Mouse (Mus musculus) A20 (cell line): ENCODE results near the gene Psen2.

Experiments used
- DNase-seq: peaks from one replicate; pipeline ENCODE4 v3.0.0-alpha.2; 2011; ENCODE audit warnings: low read depth, low spot score

Psen2 gene

DNA sequence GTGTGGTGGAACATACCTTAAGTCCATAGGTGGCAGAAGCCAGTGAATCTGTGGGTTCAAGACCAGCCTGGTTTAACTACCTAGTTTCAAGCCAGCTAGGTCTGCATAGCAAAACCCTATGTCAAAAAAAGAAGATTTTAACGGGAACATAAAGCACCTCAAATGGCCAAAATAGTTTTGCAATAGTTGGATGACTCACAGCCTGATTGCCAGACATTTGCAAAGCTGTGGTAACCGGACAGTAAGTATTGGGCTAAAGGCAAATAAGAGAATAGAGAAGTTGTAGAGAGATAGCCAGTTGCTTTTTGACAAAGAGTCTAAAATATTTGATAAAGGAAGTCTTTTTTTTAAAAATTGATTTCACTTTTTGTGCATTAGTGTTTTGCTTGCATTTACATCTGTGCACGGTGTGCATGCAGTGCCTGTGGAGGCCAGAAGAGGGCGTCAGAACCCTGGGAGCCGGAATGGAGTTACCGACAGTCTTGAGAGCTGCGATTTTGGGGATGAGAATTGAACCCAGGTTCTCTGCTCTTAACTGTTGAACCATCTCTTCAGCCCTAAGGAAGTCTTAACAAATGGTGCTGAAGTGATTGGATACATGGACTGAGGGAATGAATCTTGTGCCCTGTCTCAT lies at the start of gene Psen2:
TSS of gene Psen2 (minus strand) at position 75 of the 634 bp plus-strand sequence.
- DNase-seq: peak; percentile 83

DNA sequence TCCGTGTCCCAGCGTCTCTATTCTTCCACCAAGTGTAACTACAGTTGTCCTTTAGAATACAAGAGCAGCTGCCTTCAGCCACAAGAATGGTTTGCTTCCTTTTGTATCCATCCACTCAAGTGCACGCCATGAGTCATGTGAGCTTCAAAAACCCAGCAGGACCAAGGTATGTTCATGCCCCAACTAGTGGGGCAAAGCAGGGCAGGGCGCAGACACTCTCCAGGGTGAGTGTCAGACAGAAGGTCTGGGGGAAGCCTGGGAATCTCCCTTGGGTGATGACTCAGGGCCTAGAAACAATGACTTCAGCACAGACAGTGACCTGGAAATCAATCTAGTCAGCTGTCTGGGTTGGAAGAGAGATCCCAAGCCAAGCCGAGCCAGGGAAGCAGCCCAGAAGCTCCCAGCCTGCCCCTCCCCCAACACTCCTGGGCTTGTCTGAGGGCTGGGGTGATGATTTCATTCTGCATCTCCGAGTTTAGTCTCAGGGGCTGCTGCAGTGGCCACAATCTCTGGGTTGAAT lies 49.6 kb upstream of the Psen2 start:
- DNase-seq: no peak

DNA sequence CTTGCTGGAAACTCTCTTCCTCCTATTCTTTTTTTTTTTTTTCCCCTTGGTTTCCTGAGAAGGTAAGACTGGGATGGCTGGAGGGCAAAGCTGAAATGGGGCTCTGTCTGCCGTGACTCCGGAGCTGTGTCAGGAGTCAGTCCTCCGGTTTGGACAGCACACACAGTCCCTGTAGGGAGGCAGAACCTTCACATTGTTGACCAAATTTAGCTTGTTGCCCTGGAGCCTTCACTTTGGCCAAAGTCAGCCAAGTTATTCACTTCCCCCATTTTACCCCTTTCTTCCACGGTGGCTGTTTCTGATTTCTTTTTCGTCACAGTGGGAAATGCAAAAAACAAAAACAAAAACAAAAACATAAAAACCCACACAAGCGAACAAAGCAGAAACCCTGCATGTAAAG lies 49.0 kb upstream of the Psen2 start:
- DNase-seq: no peak

DNA sequence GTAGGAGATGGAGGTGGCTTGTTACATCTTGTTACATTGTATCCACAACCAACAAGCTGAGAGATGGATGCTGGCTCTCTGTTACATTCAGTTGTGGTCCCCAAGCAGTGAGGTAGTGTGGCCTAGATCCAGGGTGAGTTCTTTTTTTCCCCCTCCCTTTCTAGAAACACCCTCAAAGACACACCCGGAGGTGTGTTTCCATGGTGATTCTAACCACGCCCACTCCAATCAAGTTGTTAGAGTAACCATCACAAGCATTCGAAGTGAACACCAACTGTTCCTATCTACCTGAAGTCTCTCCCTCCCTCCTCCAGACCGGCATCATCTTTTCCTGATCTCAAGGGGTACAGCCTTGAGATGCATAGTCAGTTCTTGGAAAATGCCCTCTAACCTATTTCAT lies 45.7 kb upstream of the Psen2 start:
- no peak for DNase-seq

DNA sequence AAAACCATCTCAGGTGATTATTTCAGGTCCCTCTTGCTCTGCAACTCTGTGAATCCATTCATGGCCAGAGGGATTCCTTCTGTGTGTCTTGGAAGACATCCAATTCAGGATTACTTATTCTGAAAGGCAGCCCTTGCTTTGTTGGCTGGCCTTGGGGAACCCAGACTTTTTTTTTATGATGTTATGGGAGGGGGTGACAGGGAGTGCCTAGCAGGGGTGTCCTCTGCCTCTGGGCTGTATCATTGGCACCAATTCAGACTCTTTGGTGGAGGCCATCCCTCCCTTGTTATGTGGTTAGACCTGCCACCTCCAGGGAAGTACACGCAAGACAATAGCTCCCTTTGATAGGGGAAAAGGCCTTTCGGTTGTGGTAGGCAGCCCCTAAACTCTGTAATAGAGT lies 44.4 kb upstream of the Psen2 start:
- DNase-seq: no peak

DNA sequence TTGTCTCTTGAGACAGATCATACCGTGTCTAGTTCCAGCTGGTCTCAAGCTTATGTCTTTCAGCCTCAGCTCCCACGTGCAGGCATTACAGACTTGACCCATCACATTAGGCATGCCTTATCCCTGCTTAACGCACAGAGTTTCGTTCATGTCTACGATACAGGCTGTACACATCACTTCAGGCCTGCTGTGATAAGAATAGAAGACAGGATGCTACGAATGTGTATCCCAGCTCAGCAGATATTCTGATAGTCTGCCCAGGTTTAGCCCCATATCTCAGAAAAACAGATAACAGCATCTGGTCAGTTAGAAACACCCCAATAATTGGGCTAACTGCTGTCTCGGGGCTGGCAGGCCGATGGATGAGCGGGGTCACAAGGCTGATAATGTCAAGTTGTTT lies 43.7 kb upstream of the Psen2 start:
- DNase-seq: no peak

DNA sequence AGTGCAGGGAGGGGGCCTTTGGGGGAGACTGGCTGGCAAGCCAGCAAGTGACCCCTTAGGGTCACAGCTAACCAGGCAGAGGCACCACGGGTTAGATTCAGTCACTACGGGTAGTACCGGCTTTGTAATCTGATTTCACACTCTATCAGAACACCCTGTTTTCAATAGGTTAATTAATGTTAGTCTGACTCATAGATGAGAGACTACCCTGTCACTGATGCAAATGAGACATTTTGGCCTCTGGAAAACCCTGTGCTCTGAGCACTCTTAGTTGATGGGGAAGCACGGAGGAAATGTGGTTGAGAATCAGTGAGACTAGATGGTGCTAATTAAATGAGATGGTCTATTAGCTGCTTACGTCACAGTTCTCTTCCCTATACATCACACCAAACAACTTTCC lies 40.4 kb upstream of the Psen2 start:
- DNase-seq: no peak

DNA sequence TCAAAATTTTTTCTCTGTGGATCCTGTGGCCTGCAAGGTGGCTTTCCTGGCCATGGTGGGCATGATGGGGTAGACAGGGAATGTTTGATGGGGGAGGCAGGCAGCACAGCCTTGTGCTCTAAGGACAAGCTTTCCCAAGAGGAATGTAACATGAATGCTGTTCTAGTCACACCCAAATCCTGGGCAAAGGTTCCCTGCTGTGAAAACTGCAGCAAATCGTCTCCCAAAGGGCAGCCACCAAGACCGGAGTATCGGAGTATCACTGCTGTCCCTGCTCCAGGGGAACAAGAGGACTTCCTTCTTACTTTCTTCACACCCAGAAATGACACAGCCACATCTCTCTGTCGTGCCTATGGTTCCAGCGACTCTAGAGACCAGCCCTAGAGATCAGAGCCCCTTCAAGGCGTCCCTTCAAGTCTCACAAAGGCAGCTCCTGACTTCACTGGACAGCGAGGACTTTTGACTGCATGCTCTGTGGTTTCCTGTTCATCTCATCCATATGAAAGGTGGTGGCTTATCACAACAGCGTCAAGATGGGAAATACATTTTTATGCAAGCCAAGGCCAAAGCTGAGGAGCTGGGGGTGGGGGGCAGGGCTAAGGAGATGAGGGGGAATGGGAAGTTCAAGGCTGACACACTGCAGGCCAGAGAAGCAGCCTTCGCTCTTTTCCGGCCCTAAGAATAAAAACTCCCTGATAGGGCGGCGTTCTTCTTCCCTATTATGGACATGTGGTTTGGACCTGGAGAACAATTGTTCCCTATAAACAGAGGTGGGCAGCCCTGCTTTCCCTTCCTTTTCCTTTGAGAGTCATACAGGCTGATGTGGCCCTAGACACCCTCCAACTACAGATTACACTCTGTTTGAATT lies 39.2 kb upstream of the Psen2 start:
- DNase-seq: no peak

DNA sequence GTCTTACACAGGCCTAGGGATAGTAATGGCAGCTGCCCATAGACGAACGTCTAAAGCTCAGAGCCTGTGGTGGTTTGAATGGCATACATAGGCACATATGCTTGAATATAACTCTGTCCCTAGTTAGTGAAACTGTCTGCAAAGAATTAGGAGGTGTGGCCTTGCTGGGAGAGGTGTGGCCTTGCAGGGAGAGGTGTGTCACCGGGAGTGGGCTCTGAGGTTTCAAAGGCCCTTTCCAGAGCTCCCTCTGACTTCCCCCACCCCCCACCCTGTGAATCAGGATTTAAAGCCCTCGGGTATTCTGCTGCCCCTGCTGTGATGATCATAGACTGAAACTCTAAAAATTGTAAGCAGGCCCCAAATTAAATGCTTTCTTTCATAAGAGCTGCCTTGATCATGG lies 37.8 kb upstream of the Psen2 start:
- no peak for DNase-seq

DNA sequence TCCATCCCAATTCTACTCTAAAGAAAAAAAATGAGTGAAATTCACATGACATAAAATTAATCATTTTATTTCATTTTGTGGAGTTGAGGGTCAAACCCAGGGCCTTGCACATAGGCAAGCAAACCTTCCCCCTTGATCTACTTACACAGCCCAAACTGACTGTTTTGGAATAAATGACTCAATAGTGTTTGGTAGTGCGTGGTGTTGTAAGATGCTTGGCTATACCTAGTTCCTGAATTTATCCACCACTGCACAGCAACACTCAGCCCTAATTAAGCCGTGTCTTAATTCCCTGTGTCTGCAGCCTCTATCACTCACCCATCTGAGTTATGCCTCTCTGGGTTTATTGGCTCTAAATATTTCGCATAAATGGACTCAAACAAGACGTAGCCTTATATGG lies 37.1 kb upstream of the Psen2 start:
- DNase-seq: peak; percentile 21

DNA sequence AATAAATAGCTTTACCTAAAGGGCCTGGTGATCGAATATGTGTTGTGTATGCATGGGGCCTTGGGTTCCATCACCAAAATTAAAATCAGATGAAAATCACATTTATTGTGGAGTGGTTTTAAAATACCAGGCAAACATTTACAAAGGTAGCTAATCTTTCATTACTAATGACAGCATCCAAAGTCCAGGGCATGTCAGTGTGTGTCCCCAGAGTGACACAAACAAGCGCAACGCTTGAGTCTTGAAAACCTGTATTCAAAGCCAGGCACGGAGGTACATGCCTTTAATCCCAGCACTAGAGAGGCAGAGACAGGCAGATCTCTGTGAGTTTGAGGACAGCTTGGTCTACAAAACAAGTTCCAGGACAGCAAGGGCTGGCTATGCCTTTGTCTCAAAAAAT lies 36.5 kb upstream of the Psen2 start:
- no peak for DNase-seq

DNA sequence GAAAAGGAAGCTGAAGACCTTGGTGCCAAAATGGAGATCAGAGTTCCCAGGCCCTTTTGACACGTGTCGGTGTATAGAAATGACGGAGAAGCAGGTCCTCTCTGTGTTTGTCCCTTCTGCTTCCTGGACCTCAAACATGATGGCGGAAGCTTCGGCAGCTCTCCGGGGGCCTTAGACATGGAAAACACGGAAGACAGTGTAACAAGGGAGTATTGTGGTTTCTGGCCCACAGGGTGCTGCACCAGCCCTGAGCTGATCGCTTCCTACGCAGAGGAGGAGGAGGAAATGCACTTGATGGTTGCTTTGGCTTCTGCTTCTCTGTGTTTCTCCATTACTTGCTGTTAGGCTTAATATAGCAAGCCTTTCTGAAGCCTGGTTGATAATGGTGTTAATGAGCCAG lies 32.9 kb upstream of the Psen2 start:
- DNase-seq: no peak

DNA sequence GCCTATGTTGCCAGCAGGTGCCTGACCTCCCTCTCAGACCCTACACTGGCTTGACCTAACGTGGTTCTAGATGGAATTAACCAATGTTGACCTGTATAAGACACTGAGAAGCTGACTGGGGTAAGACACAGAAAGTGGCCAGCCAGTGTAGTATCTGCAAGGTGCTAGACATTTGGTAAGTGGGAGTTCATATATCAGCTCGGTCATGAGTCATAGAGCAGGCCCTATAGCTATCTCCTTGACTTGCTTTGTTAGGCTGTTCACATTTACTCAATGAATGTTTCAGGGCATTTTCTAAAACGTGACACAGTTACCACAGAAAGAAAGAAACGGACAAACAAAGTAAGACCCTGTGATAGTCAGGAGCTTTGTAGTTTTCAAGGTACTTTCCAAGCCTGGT lies 27.1 kb upstream of the Psen2 start:
- DNase-seq: no peak

DNA sequence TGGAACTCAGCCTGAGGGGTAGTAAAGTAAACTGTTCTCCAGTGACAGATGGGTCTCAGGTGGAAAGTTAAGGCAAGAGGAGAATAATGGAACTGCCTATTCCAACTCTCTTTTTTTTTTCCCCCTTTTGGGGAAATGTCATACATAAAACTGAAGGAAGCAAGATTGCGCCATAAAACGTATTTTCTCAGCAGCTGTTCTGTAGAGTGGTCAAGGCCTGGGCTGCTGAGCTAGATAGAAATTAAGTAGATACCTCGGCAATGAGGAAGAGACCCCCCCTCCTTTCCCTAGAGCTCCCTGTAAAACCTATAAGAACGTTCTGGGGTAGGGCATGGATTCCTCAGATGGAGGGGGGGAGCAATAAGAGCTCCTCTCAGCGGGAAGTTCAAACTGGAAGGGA lies 26.6 kb upstream of the Psen2 start:
- DNase-seq: no peak

DNA sequence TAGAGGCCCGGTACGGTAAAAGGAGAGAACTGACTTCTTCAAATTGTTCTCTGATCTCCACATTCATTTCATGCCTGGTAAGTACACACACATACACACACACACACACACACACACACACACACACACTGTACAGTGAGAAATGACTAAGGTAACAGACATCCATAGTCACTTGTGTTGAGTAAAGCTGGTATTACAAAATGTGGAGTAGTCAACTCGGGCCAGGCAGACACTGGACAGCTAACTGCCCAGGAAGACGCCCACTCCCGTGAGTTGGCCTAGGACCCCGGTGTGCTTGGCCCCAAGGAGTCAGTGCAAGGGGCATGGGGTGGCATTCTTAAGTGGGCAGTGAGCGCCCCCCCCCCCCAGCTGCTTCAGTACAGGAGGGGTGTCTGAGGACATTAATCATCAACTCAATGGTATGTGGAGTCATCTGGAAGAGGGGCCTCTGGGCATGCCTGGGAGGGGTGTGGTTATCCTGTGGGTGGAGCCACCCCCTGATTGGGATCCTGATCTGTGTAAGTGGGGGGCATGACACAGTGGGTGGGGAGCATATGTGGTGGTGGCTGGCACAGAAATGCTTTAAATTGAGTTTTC lies 25.7 kb upstream of the Psen2 start:
- DNase-seq: no peak

DNA sequence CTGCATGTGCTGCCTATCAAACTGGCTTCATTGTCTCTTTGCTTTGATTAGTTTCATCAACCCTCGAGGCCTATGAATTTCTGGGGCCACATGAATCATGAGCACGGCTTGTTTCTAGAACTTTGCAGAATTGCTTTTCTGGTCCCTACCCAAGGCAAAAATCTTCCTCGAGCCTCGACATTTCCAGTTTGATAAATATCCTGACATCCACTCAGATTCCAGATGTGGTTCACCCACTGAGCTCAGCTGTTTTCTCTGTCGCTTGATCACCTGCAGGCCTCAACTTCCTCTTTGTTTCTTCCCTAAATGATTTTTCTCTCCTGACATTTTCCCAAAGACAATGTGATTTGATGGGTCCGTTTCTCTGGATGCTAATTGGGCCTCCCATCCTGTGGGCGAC lies 25.0 kb upstream of the Psen2 start:
- DNase-seq: no peak

DNA sequence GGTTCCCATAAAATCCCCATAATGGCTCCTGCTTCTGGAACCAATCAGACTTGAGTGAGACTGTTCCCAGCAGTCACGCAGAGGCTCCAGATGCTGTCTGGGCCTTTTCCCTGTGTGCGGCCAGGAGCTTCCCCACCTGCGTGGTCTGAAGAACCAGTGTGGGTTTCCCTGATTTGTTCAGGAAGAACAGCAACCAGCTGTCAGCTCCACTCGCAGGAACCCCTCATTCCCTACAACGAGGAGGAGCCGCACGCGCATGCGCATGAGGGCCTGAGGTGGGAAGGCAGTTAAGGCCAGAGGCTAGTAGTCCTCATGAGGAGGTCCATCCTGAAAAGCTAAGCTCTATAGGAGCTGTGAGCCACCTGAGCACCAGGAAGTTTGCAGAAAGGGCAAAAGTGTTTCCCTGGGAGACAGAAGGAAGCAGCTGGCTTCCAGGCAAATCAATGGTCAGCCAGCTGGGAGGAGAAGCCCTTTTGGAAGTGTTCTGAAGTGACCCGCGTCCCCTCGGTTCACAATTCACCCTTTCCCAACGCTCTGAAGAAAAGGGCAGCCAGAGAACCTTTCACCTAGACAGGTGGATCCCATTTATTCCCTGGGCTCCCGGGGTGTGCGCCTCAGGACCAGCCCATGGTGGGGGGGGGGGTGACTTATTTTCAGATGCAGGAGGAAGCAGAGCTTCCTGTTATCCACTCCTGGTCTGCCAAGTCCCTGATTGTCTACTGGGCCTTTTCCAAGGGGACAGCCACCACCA lies 23.0 kb upstream of the Psen2 start:
- DNase-seq: no peak

DNA sequence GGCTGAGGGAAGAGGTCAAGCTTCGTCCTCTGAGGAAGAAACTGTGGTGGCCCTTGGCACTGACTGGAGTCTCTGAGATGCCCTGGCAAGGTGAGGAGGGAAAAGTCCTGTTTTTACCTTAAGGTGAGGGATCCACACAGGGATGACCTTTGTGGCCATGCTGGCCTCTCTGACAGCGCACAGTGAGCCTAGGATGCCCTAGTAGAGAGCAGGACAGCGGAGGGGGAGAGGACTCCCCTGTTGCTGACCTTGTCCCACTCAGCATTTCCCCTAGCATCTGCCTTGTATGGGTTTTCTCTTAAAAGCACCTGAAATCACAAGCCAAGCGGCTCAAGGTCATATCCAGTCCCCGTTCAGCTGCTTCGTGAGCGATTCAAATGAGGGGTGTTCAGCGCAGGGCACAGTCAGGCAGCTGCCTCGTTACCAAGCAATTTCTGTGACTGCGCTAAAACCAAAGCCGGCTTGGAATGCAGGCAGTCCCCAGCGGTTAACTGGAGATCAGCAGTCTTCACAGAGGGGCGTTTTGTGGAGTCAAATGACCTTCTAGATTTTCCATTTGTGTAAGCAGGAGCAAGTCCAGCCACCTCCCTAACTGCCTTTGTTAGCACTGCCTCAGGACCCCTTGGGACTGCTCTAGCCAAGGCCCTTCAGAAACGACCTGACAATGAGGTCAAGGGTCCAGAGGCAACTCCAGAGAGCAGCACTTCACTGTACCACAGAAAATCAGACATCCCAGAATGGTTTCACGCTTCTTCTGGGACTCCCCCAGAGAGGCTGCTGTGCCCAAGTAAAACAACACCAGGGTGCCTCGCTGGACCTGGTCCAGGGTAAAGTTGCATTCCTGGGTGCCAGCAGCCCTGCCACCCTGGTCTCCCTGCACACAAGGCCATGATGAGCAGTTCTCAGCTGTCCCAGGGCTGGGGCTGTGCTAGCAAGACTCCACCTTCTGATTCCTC lies 20.9 kb upstream of the Psen2 start:
- DNase-seq: no peak

DNA sequence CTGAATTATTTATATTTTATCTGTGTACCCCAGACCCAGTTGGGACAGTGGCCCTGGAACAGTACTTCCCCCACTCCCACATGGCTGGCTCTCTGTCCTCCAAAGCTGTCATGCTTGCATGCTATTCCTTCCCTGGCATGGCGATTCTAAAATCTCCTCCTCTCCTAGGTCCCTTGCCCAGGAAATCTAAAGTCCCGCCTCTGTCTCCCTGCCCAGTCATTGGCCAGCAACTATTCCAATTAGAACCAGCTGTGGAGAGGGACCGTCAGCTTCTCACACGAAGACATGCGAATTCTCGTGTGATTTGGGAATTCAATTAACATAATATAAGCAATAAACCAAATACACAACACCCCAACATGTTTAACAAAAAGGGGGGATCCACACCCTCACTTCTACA lies 19.3 kb upstream of the Psen2 start:
- DNase-seq: no peak

DNA sequence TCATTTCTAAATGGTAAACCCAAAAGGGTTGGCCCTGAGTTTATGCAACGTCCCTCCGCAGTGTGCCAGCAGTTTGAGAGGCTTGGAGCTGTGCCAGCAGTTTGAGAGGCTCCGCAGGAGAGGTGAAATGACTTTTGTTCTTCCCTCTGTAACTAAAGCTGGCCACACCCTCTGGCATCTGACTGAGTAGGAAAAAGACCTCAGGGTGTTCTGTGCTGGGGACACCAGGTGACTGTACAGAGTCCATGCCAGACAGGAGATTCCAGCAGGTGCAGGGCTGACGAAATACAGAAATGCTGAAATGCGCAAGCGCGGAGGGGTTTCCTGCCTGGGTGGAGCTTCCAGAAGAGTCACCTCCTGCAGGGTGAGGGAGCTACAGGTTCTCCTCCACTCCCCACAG lies 16.4 kb upstream of the Psen2 start:
- DNase-seq: peak; percentile 56

DNA sequence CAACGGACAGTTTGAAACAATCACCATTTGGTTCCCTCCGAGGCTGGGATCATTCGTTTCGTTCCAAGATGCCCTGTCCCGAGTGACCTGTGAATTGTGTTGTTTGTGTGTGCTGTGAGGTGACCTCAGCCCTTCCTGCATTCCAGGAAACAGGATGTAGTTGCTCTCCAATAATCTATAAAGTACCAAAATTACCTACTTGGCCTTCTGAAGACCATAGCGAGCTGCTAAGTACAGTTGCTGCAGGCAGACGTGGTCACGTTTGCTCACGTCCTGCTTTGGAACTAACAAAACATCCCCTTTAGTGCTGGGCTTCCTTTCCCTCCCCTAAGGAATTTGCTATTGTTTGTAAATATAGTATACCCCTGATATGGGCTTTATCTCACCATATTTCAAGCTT lies 14.3 kb upstream of the Psen2 start:
- no peak for DNase-seq
